Mouse (Mus musculus): ENCODE measurements around the gene 1810049J17Rik. TPM values are rescaled to one million over a fixed set of nuclear protein-coding genes. Genes with fewer than 3 reads are reported as not detected.

1810049J17Rik gene
- total and polyA plus RNA-seq, 2 experiments, result not detected

- WGBS, result 91% methylated on average over 6 of the region's 6 CpGs
- H3K4me3 ChIP-seq (ENCODE audit: insufficient read depth, low read depth, low read length), result no peak overlapping the region
- no peak overlapping the region for H3K27ac ChIP-seq (replicated peaks; ENCODE audit: insufficient read depth, low read depth, low read length)
Measured at GRCm38 (mm10) chr15:12362701-12363040, 41.0 kb upstream of the 1810049J17Rik start.

GRCm38 (mm10) chr15:12362001-12362700, 40.5 kb upstream of the 1810049J17Rik start:
- Histone ChIP-seq H3K9ac (ENCODE audit: low read depth, low read length) (no peak overlapping the region), H3K79me2 (ENCODE audit: control insufficient read depth, insufficient read depth, low read length) (no peaks in the 10 kb centered on the region), H3K36me3 (ENCODE audit: control insufficient read depth, insufficient read depth, low read length) (no peaks in the 10 kb centered on the region; the same call in 1 of the 2 replicates), H3K4me3 (ENCODE audit: insufficient read depth, low read depth, low read length) (no peak overlapping the region), H3K27me3 (ENCODE audit: control insufficient read depth, insufficient read depth, low read length) (no peaks in the 10 kb centered on the region), H3K27ac (replicated peaks; ENCODE audit: insufficient read depth, low read depth, low read length) (no peak overlapping the region), H3K4me1 (ENCODE audit: control insufficient read depth, insufficient read depth, low read length) (peaks cover 9% of the 10 kb centered on the region; the same call in 1 of the 2 replicates)
- DNase-seq (ENCODE audit: extremely low read depth, low read depth, low spot score), result no peak
- 92% methylated on average over 14 of the region's 14 CpGs for WGBS
- no peak for TF ChIP-seq POLR2A (IDR thresholded peaks at IDR 0.05; ENCODE audit: extremely low read depth, insufficient read depth, low read length)
- no peak for TF ChIP-seq CTCF (IDR thresholded peaks at IDR 0.05; ENCODE audit: low read depth, low read length)

More at GRCm38 (mm10) chr15:12362701-12363040, 41.0 kb upstream of the 1810049J17Rik start:
- Histone ChIP-seq H3K4me1 (ENCODE audit: control insufficient read depth, insufficient read depth, low read length) (peaks cover 9% of the 10 kb centered on the region; the same call in 1 of the 2 replicates), H3K27me3 (ENCODE audit: control insufficient read depth, insufficient read depth, low read length) (no peaks in the 10 kb centered on the region), H3K79me2 (ENCODE audit: control insufficient read depth, insufficient read depth, low read length) (no peaks in the 10 kb centered on the region), H3K9ac (ENCODE audit: low read depth, low read length) (no peak overlapping the region), H3K36me3 (ENCODE audit: control insufficient read depth, insufficient read depth, low read length) (no peaks in the 10 kb centered on the region; the same call in 1 of the 2 replicates)
- TF ChIP-seq POLR2A (IDR thresholded peaks at IDR 0.05; ENCODE audit: extremely low read depth, insufficient read depth, low read length), result no peak
- TF ChIP-seq CTCF (IDR thresholded peaks at IDR 0.05; ENCODE audit: low read depth, low read length), result no peak
- no peak for DNase-seq (ENCODE audit: extremely low read depth, low read depth, low spot score)

GRCm38 (mm10) chr15:12360519-12361212, 39.0 kb upstream of the 1810049J17Rik start:
- Histone ChIP-seq H3K9ac (ENCODE audit: low read depth, low read length) (no peak overlapping the region), H3K4me1 (ENCODE audit: control insufficient read depth, insufficient read depth, low read length) (0 out of 2 replicates have a peak, but pooled peaks cover 2% of the 10 kb centered on the region), H3K27ac (replicated peaks; ENCODE audit: insufficient read depth, low read depth, low read length) (no peak overlapping the region), H3K27me3 (ENCODE audit: control insufficient read depth, insufficient read depth, low read length) (no peaks in the 10 kb centered on the region), H3K4me3 (ENCODE audit: insufficient read depth, low read depth, low read length) (no peak overlapping the region), H3K36me3 (ENCODE audit: control insufficient read depth, insufficient read depth, low read length) (no peaks in the 10 kb centered on the region; the same call in 1 of the 2 replicates), H3K79me2 (ENCODE audit: control insufficient read depth, insufficient read depth, low read length) (no peaks in the 10 kb centered on the region)
- TF ChIP-seq CTCF (IDR thresholded peaks at IDR 0.05; ENCODE audit: low read depth, low read length) (no peak), POLR2A (IDR thresholded peaks at IDR 0.05; ENCODE audit: extremely low read depth, insufficient read depth, low read length) (no peak)
- 90% methylated on average over 19 of the region's 19 CpGs for WGBS
- DNase-seq (ENCODE audit: extremely low read depth, low read depth, low spot score), result no peak

GRCm38 (mm10) chr15:12358384-12358783, 36.7 kb upstream of the 1810049J17Rik start:
- Histone ChIP-seq H3K36me3 (ENCODE audit: control insufficient read depth, insufficient read depth, low read length) (peaks cover 15% of the 10 kb centered on the region), H3K4me1 (ENCODE audit: control insufficient read depth, insufficient read depth, low read length) (no peaks in the 10 kb centered on the region), H3K27ac (replicated peaks; ENCODE audit: insufficient read depth, low read depth, low read length) (no peak overlapping the region), H3K79me2 (ENCODE audit: control insufficient read depth, insufficient read depth, low read length) (no peaks in the 10 kb centered on the region), H3K9ac (ENCODE audit: low read depth, low read length) (no peak overlapping the region), H3K27me3 (ENCODE audit: control insufficient read depth, insufficient read depth, low read length) (no peaks in the 10 kb centered on the region), H3K4me3 (ENCODE audit: insufficient read depth, low read depth, low read length) (no peak overlapping the region)
- DNase-seq (ENCODE audit: extremely low read depth, low read depth, low spot score), result no peak
- TF ChIP-seq CTCF (IDR thresholded peaks at IDR 0.05; ENCODE audit: low read depth, low read length) (no peak), POLR2A (IDR thresholded peaks at IDR 0.05; ENCODE audit: extremely low read depth, insufficient read depth, low read length) (no peak)
- 95% methylated on average over 5 of the region's 5 CpGs for WGBS

- peaks cover 23% of the 10 kb centered on the region for H3K36me3 ChIP-seq (ENCODE audit: control insufficient read depth, insufficient read depth, low read length)
- H3K27ac ChIP-seq (replicated peaks; ENCODE audit: insufficient read depth, low read depth, low read length), result no peak overlapping the region
- no peaks in the 10 kb centered on the region for H3K4me1 ChIP-seq (ENCODE audit: control insufficient read depth, insufficient read depth, low read length)
- no peak for DNase-seq (ENCODE audit: extremely low read depth, low read depth, low spot score)
- H3K4me3 ChIP-seq (ENCODE audit: insufficient read depth, low read depth, low read length), result no peak overlapping the region
- H3K9ac ChIP-seq (ENCODE audit: low read depth, low read length), result no peak overlapping the region
- TF ChIP-seq CTCF (IDR thresholded peaks at IDR 0.05; ENCODE audit: low read depth, low read length) (no peak), POLR2A (IDR thresholded peaks at IDR 0.05; ENCODE audit: extremely low read depth, insufficient read depth, low read length) (no peak)
- no peaks in the 10 kb centered on the region for H3K27me3 ChIP-seq (ENCODE audit: control insufficient read depth, insufficient read depth, low read length)
- H3K79me2 ChIP-seq (ENCODE audit: control insufficient read depth, insufficient read depth, low read length), result no peaks in the 10 kb centered on the region
Measured at GRCm38 (mm10) chr15:12357459-12357858, 35.8 kb upstream of the 1810049J17Rik start.

GRCm38 (mm10) chr15:12355907-12356306, 34.2 kb upstream of the 1810049J17Rik start:
- no peaks in the 10 kb centered on the region for H3K79me2 ChIP-seq (ENCODE audit: control insufficient read depth, insufficient read depth, low read length)
- TF ChIP-seq POLR2A (IDR thresholded peaks at IDR 0.05; ENCODE audit: extremely low read depth, insufficient read depth, low read length), result no peak
- TF ChIP-seq CTCF (IDR thresholded peaks at IDR 0.05; ENCODE audit: low read depth, low read length), result no peak
- no peak overlapping the region for H3K9ac ChIP-seq (ENCODE audit: low read depth, low read length)
- H3K36me3 ChIP-seq (ENCODE audit: control insufficient read depth, insufficient read depth, low read length), result peaks cover 32% of the 10 kb centered on the region
- H3K4me1 ChIP-seq (ENCODE audit: control insufficient read depth, insufficient read depth, low read length), result no peaks in the 10 kb centered on the region
- no peak overlapping the region for H3K27ac ChIP-seq (replicated peaks; ENCODE audit: insufficient read depth, low read depth, low read length)
- DNase-seq (ENCODE audit: extremely low read depth, low read depth, low spot score), result no peak
- no peaks in the 10 kb centered on the region for H3K27me3 ChIP-seq (ENCODE audit: control insufficient read depth, insufficient read depth, low read length)
- no peak overlapping the region for H3K4me3 ChIP-seq (ENCODE audit: insufficient read depth, low read depth, low read length)
- WGBS, result 79% methylated on average over 7 of the region's 7 CpGs

Measured in liver, adult 2 months (tissue).